Mouse (Mus musculus): Measurements from ENCODE around the gene Tmem131l. TPM values are rescaled to one million over a fixed set of nuclear protein-coding genes. Genes with fewer than 3 reads are reported as not detected.

The Tmem131l gene
- polyA plus RNA-seq, 1 experiment: 9.2 TPM

- DNase-seq: no peak
- TF ChIP-seq CTCF (IDR thresholded peaks at IDR 0.05; ENCODE audit: borderline replicate concordance, insufficient read depth, low read depth, low read length): no peak
- TF ChIP-seq POLR2A (IDR thresholded peaks at IDR 0.05; ENCODE audit: borderline replicate concordance, insufficient read depth, low read length): no peak
- Histone ChIP-seq H3K27me3 (ENCODE audit: control insufficient read depth, insufficient read depth, low read length) (no peaks in the 10 kb centered on the region), H3K4me1 (ENCODE audit: control insufficient read depth, insufficient read depth, low read length) (peaks cover 1% of the 10 kb centered on the region), H3K4me3 (replicated peaks; ENCODE audit: insufficient read depth, low read depth, low read length) (no peak overlapping the region), H3K27ac (ENCODE audit: insufficient read depth, low read length) (no peak overlapping the region)
- 52% methylated on average over 1 of the region's 1 CpGs for WGBS
Measured at GRCm38 (mm10) chr3:83970629-83971028, 69.3 kb downstream of the Tmem131l start.

GRCm38 (mm10) chr3:83969081-83969480, 70.9 kb downstream of the Tmem131l start:
- H3K27ac ChIP-seq (ENCODE audit: insufficient read depth, low read length): no peak overlapping the region
- WGBS: 92% methylated on average over 4 of the region's 4 CpGs
- TF ChIP-seq POLR2A (IDR thresholded peaks at IDR 0.05; ENCODE audit: borderline replicate concordance, insufficient read depth, low read length) (no peak), CTCF (IDR thresholded peaks at IDR 0.05; ENCODE audit: borderline replicate concordance, insufficient read depth, low read depth, low read length) (no peak)
- H3K27me3 ChIP-seq (ENCODE audit: control insufficient read depth, insufficient read depth, low read length): no peaks in the 10 kb centered on the region
- peaks cover 4% of the 10 kb centered on the region for H3K4me1 ChIP-seq (ENCODE audit: control insufficient read depth, insufficient read depth, low read length)
- no peak for DNase-seq
- H3K4me3 ChIP-seq (replicated peaks; ENCODE audit: insufficient read depth, low read depth, low read length): no peak overlapping the region

- TF ChIP-seq CTCF (IDR thresholded peaks at IDR 0.05; ENCODE audit: borderline replicate concordance, insufficient read depth, low read depth, low read length) (no peak), POLR2A (IDR thresholded peaks at IDR 0.05; ENCODE audit: borderline replicate concordance, insufficient read depth, low read length) (no peak)
- no peak overlapping the region for H3K27ac ChIP-seq (ENCODE audit: insufficient read depth, low read length)
- 92% methylated on average over 3 of the region's 3 CpGs for WGBS
- peaks cover 4% of the 10 kb centered on the region for H3K4me1 ChIP-seq (ENCODE audit: control insufficient read depth, insufficient read depth, low read length)
- H3K27me3 ChIP-seq (ENCODE audit: control insufficient read depth, insufficient read depth, low read length): no peaks in the 10 kb centered on the region
- no peak overlapping the region for H3K4me3 ChIP-seq (replicated peaks; ENCODE audit: insufficient read depth, low read depth, low read length)
- no peak for DNase-seq
Measured at GRCm38 (mm10) chr3:83967791-83968190, 72.2 kb downstream of the Tmem131l start.

- Histone ChIP-seq H3K4me1 (ENCODE audit: control insufficient read depth, insufficient read depth, low read length) (peaks cover 4% of the 10 kb centered on the region), H3K27me3 (ENCODE audit: control insufficient read depth, insufficient read depth, low read length) (no peaks in the 10 kb centered on the region), H3K4me3 (replicated peaks; ENCODE audit: insufficient read depth, low read depth, low read length) (no peak overlapping the region), H3K27ac (ENCODE audit: insufficient read depth, low read length) (no peak overlapping the region)
- TF ChIP-seq CTCF (IDR thresholded peaks at IDR 0.05; ENCODE audit: borderline replicate concordance, insufficient read depth, low read depth, low read length): no peak
- no peak for TF ChIP-seq POLR2A (IDR thresholded peaks at IDR 0.05; ENCODE audit: borderline replicate concordance, insufficient read depth, low read length)
- WGBS: 57% methylated on average over 2 of the region's 2 CpGs
- peak; percentile 25 to 39 for DNase-seq
Measured at GRCm38 (mm10) chr3:83965333-83965732, 74.6 kb downstream of the Tmem131l start.

- TF ChIP-seq CTCF (IDR thresholded peaks at IDR 0.05; ENCODE audit: borderline replicate concordance, insufficient read depth, low read depth, low read length) (no peak), POLR2A (IDR thresholded peaks at IDR 0.05; ENCODE audit: borderline replicate concordance, insufficient read depth, low read length) (no peak)
- Histone ChIP-seq H3K27me3 (ENCODE audit: control insufficient read depth, insufficient read depth, low read length) (no peaks in the 10 kb centered on the region), H3K27ac (ENCODE audit: insufficient read depth, low read length) (no peak overlapping the region), H3K4me1 (ENCODE audit: control insufficient read depth, insufficient read depth, low read length) (peaks cover 4% of the 10 kb centered on the region; the same call in 1 of the 2 replicates), H3K4me3 (replicated peaks; ENCODE audit: insufficient read depth, low read depth, low read length) (no peak overlapping the region)
- DNase-seq: no peak
- 59% methylated on average over 5 of the region's 5 CpGs for WGBS
Measured at GRCm38 (mm10) chr3:83963705-83964104, 76.3 kb downstream of the Tmem131l start.

GRCm38 (mm10) chr3:83962571-83962970, 77.4 kb downstream of the Tmem131l start:
- WGBS: 61% methylated on average over 3 of the region's 3 CpGs
- Histone ChIP-seq H3K4me3 (replicated peaks; ENCODE audit: insufficient read depth, low read depth, low read length) (no peak overlapping the region), H3K4me1 (ENCODE audit: control insufficient read depth, insufficient read depth, low read length) (peaks cover 4% of the 10 kb centered on the region; the same call in 1 of the 2 replicates), H3K27ac (ENCODE audit: insufficient read depth, low read length) (no peak overlapping the region), H3K27me3 (ENCODE audit: control insufficient read depth, insufficient read depth, low read length) (no peaks in the 10 kb centered on the region)
- DNase-seq: no peak
- no peak for TF ChIP-seq POLR2A (IDR thresholded peaks at IDR 0.05; ENCODE audit: borderline replicate concordance, insufficient read depth, low read length)
- no peak for TF ChIP-seq CTCF (IDR thresholded peaks at IDR 0.05; ENCODE audit: borderline replicate concordance, insufficient read depth, low read depth, low read length)

- Histone ChIP-seq H3K4me3 (replicated peaks; ENCODE audit: insufficient read depth, low read depth, low read length) (no peak overlapping the region), H3K27me3 (ENCODE audit: control insufficient read depth, insufficient read depth, low read length) (no peaks in the 10 kb centered on the region), H3K4me1 (ENCODE audit: control insufficient read depth, insufficient read depth, low read length) (peaks cover 4% of the 10 kb centered on the region; the same call in 1 of the 2 replicates), H3K27ac (ENCODE audit: insufficient read depth, low read length) (no peak overlapping the region)
- WGBS: 92% methylated on average over 7 of the region's 7 CpGs
- TF ChIP-seq POLR2A (IDR thresholded peaks at IDR 0.05; ENCODE audit: borderline replicate concordance, insufficient read depth, low read length): no peak
- no peak for TF ChIP-seq CTCF (IDR thresholded peaks at IDR 0.05; ENCODE audit: borderline replicate concordance, insufficient read depth, low read depth, low read length)
- DNase-seq: no peak
Measured at GRCm38 (mm10) chr3:83962076-83962475, 77.9 kb downstream of the Tmem131l start.

GRCm38 (mm10) chr3:83958951-83959681, 80.9 kb downstream of the Tmem131l start:
- no peaks in the 10 kb centered on the region for H3K27me3 ChIP-seq (ENCODE audit: control insufficient read depth, insufficient read depth, low read length)
- H3K27ac ChIP-seq (ENCODE audit: insufficient read depth, low read length): no peak overlapping the region
- no peaks in the 10 kb centered on the region for H3K4me1 ChIP-seq (ENCODE audit: control insufficient read depth, insufficient read depth, low read length)
- 95% methylated on average over 7 of the region's 7 CpGs for WGBS
- no peak for DNase-seq
- no peak overlapping the region for H3K4me3 ChIP-seq (replicated peaks; ENCODE audit: insufficient read depth, low read depth, low read length)
- TF ChIP-seq CTCF (IDR thresholded peaks at IDR 0.05; ENCODE audit: borderline replicate concordance, insufficient read depth, low read depth, low read length) (no peak), POLR2A (IDR thresholded peaks at IDR 0.05; ENCODE audit: borderline replicate concordance, insufficient read depth, low read length) (no peak)

Measured in cerebellum, adult 2 months (tissue).